Mouse (Mus musculus) lung, postnatal 0 days (tissue): ENCODE data around the gene Gramd1c. TPM values are rescaled to one million over a fixed set of nuclear protein-coding genes. Genes with fewer than 3 reads are reported as not detected.

Experiments
- ATAC-seq: fragments of 200-750 bp; cut with Nextera tagmentation; 2 replicates; pipeline ENCODE4 v1.8.0; 2017; ENCODE audit warnings: moderate library complexity
- DNase-seq: peaks from one replicate; pipeline ENCODE4 v3.0.0-alpha.2; 2016; ENCODE audit warnings: low spot score
- H3K27ac ChIP-seq: fragments of 300-500 bp; sonication (generic); 2 replicates; pipeline ENCODE4 v1.5.1; 2014; ENCODE audit warnings: antibody characterized with exemption, mild to moderate bottlenecking, low read length, mixed read lengths
- H3K27me3 ChIP-seq: fragments of 300-500 bp; sonication (generic); replicated peaks from 2 replicates; pipeline ENCODE4 v1.6.1; 2014; ENCODE audit warnings: low read length, mixed read lengths; ENCODE audit not compliant: insufficient read depth
- H3K36me3 ChIP-seq: fragments of 300-500 bp; sonication (generic); 2 replicates; pipeline ENCODE4 v1.6.1; 2014; ENCODE audit warnings: low read length, mixed read lengths; ENCODE audit not compliant: insufficient read depth
- H3K4me1 ChIP-seq: fragments of 300-500 bp; sonication (generic); 2 replicates; pipeline ENCODE4 v1.6.1; 2014; ENCODE audit warnings: antibody characterized with exemption, low read depth, low read length, mixed read lengths; ENCODE audit not compliant: insufficient read depth
- H3K4me2 ChIP-seq: fragments of 300-500 bp; sonication (generic); replicated peaks from 2 replicates; pipeline ENCODE4 v1.6.1; 2014; ENCODE audit warnings: low read depth, mild to moderate bottlenecking, low read length, moderate library complexity, mixed read lengths
- H3K4me3 ChIP-seq: fragments of 300-500 bp; sonication (generic); 2 replicates; pipeline ENCODE4 v1.5.1; 2014; ENCODE audit warnings: low read depth, low read length
- H3K9ac ChIP-seq: fragments of 300-500 bp; sonication (generic); replicated peaks from 2 replicates; pipeline ENCODE4 v1.6.1; 2014; ENCODE audit warnings: low read depth, mild to moderate bottlenecking
- H3K9me3 ChIP-seq: fragments of 300-500 bp; sonication (generic); 2 replicates; pipeline ENCODE4 v1.6.1; 2016; ENCODE audit warnings: low read length, mixed read lengths
- CTCF ChIP-seq: IDR thresholded peaks from 2 replicates; pipeline ENCODE4 v1.5.1; 2016; ENCODE audit warnings: antibody characterized with exemption, mild to moderate bottlenecking
- EP300 ChIP-seq: IDR thresholded peaks from 2 replicates; pipeline ENCODE4 v1.6.1; 2016; ENCODE audit warnings: antibody characterized with exemption, mild to moderate bottlenecking, control low read depth
- WGBS: fragments of 180-500 bp; shearing (Covaris S2); extraction: QIAGEN DNeasy Blood & Tissue Kit; methylation state at CpG from one replicate; pipeline ENCODE4 v1.1.7; 2014; 5-methylcytosine and 5-hydroxymethylcytosine counted together
- polyA plus RNA-seq: library from polyadenylated mRNA; unstranded; fragments of >200 nt; fragmentation: Nextera tagmentation; extraction: Ambion mirVana; gene quantifications from 2 replicates; pipeline ENCODE4 v1.2.1, GENCODE M21; 2015

The Gramd1c gene
- polyA plus RNA-seq, 1 experiment from 2014 or later: 4.1 TPM

DNA sequence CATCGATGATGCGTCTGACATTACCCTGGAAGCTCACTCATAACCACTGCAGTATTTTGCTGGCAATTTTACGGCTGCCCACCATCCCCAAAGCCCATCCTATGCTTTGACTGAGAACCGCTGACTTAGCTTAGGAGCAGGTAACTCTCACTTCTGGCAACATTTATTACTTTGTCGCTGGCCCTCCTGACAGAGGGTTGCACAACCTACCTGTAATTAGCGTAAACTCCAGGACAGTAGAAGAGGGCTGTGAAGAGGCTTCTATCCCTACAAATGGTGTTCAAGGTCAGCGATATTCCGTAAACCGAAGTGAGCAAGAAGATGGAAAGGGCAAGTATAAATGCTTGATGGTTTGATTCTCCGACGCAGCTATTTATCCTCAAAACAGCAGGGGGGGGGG, 92.0 kb downstream of the Gramd1c start:
- Histone ChIP-seq H3K4me1 (no peaks in the 10 kb centered on the region), H3K4me3 (no peak overlapping the region), H3K27me3 (no peaks in the 10 kb centered on the region), H3K36me3 (no peaks in the 10 kb centered on the region), H3K4me2 (no peak overlapping the region), H3K9me3 (no peaks in the 10 kb centered on the region), H3K9ac (no peak overlapping the region), H3K27ac (no peak overlapping the region)
- TF ChIP-seq EP300: no peak
- no peak for TF ChIP-seq CTCF
- ATAC-seq: no peak
- WGBS: 87% methylated on average over 11 of the region's 11 CpGs
- no peak for DNase-seq

- TF ChIP-seq CTCF (no peak), EP300 (no peak)
- no peaks in the 10 kb centered on the region for H3K4me1 ChIP-seq
- no peak for DNase-seq
- ATAC-seq: no peak
- no peak overlapping the region for H3K9ac ChIP-seq
- no peak overlapping the region for H3K27ac ChIP-seq
- no peaks in the 10 kb centered on the region for H3K9me3 ChIP-seq
- H3K27me3 ChIP-seq: no peaks in the 10 kb centered on the region
- no peak overlapping the region for H3K4me3 ChIP-seq
- 79% methylated on average over 3 of the region's 3 CpGs for WGBS
- no peak overlapping the region for H3K4me2 ChIP-seq
- H3K36me3 ChIP-seq: no peaks in the 10 kb centered on the region
These were observed 92.7 kb downstream of the Gramd1c start for GRCm38 (mm10) chr16:43970426-43970825.

GRCm38 (mm10) chr16:43965781-43966389, 97.3 kb downstream of the Gramd1c start:
- H3K27me3 ChIP-seq: no peaks in the 10 kb centered on the region
- H3K4me1 ChIP-seq: no peaks in the 10 kb centered on the region
- TF ChIP-seq CTCF (no peak), EP300 (no peak)
- no peak overlapping the region for H3K4me3 ChIP-seq
- DNase-seq (peak; percentile 69), ATAC-seq (peak; percentile 38; the same call in 1 of the 2 replicates)
- WGBS: 81% methylated on average over 13 of the region's 13 CpGs
- no peak overlapping the region for H3K4me2 ChIP-seq
- no peak overlapping the region for H3K9ac ChIP-seq
- H3K36me3 ChIP-seq: no peaks in the 10 kb centered on the region
- no peaks in the 10 kb centered on the region for H3K9me3 ChIP-seq
- no peak overlapping the region for H3K27ac ChIP-seq

DNA sequence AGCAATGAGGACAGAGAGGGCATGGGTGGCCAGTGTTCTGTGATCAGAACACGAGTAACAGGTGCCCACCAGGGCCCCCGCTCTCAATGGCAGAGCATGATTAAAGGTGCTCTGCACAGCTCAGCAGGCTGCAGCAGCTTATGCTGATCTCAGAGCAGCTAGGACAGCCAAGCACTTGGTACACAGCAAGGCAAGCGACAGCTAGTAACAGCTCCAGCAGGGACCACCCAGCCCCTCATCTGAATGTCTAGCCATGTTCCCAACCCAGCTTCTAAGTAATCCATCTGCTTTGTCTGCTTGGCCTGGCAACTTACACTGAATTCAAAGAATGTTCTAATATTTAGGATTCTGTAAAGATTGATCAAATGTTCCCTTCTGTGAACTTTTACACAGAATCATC, 99.4 kb downstream of the Gramd1c start:
- no peak for DNase-seq
- no peaks in the 10 kb centered on the region; the same call in 1 of the 2 replicates for H3K36me3 ChIP-seq
- H3K27me3 ChIP-seq: no peaks in the 10 kb centered on the region
- H3K4me2 ChIP-seq: no peak overlapping the region
- no peak overlapping the region for H3K27ac ChIP-seq
- H3K9me3 ChIP-seq: no peaks in the 10 kb centered on the region
- TF ChIP-seq CTCF (no peak), EP300 (no peak)
- no peak for ATAC-seq
- 85% methylated on average over 3 of the region's 3 CpGs for WGBS
- H3K4me3 ChIP-seq: no peak overlapping the region
- no peaks in the 10 kb centered on the region for H3K4me1 ChIP-seq
- no peak overlapping the region for H3K9ac ChIP-seq

- no peak overlapping the region for H3K4me3 ChIP-seq
- DNase-seq (no peak), ATAC-seq (no peak)
- no peaks in the 10 kb centered on the region for H3K9me3 ChIP-seq
- no peaks in the 10 kb centered on the region for H3K27me3 ChIP-seq
- no peak overlapping the region for H3K9ac ChIP-seq
- no peak overlapping the region for H3K4me2 ChIP-seq
- H3K4me1 ChIP-seq: no peaks in the 10 kb centered on the region
- WGBS: 91% methylated on average over 9 of the region's 9 CpGs
- no peaks in the 10 kb centered on the region; the same call in 1 of the 2 replicates for H3K36me3 ChIP-seq
- TF ChIP-seq CTCF (no peak), EP300 (no peak)
- no peak overlapping the region for H3K27ac ChIP-seq
These were observed 99.9 kb downstream of the Gramd1c start for GRCm38 (mm10) chr16:43963291-43963690.

DNA sequence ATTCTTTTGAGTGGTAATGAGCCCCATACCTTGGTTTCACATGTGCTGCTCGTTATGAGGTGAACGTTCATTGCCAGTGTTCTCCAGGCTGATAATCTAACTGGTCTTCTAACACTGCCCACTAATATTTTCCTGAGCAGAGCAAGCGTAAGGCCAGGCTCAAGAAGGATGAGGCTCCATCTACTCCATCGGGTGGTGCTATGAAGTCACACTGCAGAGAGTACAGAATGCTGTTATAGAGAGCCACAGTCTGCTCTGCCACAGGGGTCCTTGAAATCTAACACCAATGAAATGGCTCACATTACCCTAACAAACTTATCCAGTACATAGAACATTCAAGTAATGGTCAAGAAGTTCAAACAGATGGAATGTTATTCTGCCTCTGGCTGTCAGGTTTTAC, 105.1 kb downstream of the Gramd1c start:
- Histone ChIP-seq H3K9ac (no peak overlapping the region), H3K4me1 (no peaks in the 10 kb centered on the region), H3K9me3 (no peaks in the 10 kb centered on the region), H3K27me3 (no peaks in the 10 kb centered on the region), H3K4me2 (no peak overlapping the region), H3K27ac (no peak overlapping the region), H3K4me3 (no peak overlapping the region), H3K36me3 (no peaks in the 10 kb centered on the region; the same call in 1 of the 2 replicates)
- DNase-seq (no peak), ATAC-seq (no peak)
- 84% methylated on average over 4 of the region's 4 CpGs for WGBS
- TF ChIP-seq EP300 (no peak), CTCF (no peak)

GRCm38 (mm10) chr16:43954913-43955312, 108.2 kb downstream of the Gramd1c start:
- TF ChIP-seq CTCF (no peak), EP300 (no peak)
- H3K9me3 ChIP-seq: no peaks in the 10 kb centered on the region
- no peak overlapping the region for H3K4me3 ChIP-seq
- DNase-seq (no peak), ATAC-seq (no peak)
- no peak overlapping the region for H3K4me2 ChIP-seq
- no peaks in the 10 kb centered on the region for H3K27me3 ChIP-seq
- H3K9ac ChIP-seq: no peak overlapping the region
- WGBS: 44% methylated on average over 6 of the region's 6 CpGs
- no peaks in the 10 kb centered on the region for H3K4me1 ChIP-seq
- no peak overlapping the region for H3K27ac ChIP-seq
- H3K36me3 ChIP-seq: no peaks in the 10 kb centered on the region
